Mouse (Mus musculus) c-Kit-negative CD71-positive TER-119-positive erythroid progenitor cells, embryonic 14.5 days (primary cell): ENCODE data around the gene Phc2.

Source experiments
- DNase-seq: peaks from one replicate; pipeline ENCODE4 v3.0.0-alpha.2; 2013; ENCODE audit warnings: low read depth, low spot score

Gene Phc2

DNA sequence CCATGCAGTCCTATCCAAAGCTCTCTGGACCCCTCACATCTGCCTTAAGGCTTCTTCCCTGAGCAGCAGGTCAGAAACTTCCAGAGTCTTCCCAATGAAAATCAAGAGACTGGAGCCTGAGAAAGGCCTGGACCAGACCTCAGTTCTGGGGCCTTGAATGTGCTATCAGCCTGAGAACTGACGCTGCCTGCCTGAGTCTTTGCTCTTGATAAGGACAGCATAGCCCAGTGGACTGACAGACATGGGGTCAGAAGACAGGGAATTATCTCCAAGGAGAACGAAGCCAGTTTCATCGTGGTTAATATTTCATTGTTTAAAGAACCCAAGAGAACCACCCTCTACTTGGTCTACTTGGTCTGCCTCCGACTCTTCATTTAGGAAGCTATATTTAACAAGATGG, 128.1 kb downstream of the Phc2 start:
- DNase-seq, result no peak

DNA sequence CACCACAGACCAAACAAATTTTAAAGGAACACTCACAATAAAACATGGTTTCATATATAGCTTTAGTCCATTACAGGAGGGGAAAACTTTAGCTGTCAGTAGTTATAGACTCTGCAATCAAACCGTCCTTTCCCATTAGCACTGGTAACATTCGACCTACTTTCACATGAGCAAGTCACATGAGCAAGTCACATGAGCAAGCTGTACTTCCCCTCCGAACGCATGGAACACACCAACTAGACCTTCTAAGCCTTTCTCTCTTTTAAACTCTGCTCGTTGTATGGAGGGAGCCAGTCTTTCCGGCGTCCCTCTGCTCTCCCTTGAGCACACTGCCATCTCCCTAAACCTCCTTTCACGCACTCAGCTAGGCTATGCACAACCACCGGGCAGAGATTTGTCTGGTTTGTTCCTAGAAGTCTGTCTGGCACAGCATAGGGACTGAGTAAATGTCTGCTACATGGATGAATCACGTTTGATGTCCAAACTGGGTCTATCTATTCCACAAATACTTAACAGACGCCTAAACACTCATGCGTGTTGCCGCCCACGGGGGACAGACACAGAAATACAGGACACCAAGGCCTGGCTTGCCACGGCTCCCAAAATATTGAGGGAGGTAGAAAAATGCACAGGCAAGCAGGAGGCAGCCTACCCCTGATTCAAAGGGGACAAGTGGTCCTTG, 130.6 kb downstream of the Phc2 start:
- no peak for DNase-seq

DNA sequence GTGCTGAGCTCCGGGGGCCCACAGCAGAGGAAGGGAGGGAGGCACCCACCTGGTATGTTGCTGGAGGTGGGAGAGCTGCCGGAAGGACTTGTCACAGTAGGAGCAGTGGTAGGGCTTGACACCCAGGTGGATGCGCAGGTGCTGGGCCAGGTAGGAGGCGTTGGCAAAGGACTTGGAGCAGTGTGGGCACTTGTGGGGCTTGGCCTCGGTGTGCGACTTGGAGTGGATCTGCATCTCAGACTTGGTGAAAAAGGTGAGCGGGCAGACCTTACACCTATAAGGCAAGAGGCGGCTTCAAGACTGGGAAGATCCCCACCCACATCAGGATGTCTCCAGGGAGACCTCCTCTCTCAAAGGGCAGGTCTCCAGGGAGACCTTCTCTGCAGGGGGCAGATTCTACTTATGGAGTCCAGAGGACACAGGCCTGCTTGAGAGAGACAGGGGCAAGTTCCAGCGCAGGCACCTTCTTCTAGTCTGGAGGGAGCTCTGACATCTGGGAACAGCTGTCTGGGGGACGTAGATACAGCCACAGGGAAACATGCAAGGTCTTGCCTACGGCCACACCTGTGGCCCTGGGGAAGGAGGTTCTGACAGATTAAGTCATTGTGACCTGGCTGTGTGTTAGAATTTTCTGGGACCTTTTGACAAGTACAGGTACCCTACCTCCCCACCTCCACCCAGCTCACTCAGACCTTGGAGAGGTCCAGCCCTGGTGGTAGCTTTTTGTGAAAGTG, 131.6 kb downstream of the Phc2 start:
- DNase-seq, result no peak

DNA sequence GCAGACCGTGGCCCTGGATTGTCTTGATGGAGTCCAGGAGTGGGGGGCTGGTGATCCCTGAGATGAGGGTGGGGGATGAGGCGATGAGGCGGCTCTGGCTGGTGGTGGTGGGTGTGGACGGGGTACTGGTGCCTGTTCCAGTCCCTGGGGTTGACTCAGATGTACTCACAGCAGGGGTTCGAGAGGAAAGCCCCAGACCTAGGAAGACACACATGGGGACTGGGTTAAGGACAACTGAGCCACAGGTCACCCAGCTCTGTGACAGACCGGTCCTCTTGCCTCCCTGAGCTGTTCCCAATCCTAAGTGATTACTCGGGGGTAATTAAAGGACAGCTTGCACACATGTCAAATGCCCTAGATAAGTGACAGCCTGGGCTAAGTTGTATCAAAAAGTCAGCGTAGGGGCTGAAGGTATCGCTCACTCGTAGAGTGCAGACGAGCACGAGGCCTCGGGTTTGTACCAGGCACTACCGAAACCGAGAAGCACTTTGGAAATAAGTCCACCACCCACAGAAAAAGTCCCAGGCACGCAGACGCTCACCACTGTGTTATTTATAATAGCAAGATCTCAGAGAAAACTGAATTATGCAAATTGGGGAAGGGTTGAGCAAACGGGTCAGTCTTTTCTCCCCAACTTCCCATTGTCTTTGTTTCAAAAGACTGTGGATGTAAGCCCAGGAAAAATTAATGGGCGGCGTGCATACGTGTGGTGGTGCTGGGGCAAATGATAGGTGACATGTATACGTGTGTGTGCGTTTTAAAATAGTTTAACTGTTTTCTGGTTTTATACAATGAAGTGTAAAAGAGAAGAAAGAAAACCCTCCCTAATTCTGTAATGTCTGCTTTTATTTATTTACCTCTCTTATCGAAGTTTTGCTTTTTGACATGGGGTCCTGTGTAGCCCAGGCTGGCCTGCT, 132.8 kb downstream of the Phc2 start:
- no peak for DNase-seq

DNA sequence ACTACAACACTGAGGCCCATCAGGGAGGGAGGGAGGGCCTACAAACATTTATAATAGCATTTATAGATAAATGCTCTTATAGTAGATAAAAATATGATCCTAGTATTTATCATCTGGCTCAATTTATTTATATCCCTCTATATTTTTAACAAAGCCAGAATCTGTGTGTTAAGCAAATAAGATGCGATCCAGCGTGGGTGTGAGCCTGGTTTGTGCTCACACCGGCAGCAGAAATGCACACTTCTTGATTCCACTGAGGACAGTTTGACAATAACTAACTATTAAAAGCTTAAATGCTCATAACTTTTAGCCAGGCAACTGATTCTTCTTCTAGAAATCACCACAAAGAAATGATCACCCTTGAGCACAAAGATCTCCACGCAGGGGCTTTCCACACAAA, 133.6 kb downstream of the Phc2 start:
- DNase-seq, result no peak

DNA sequence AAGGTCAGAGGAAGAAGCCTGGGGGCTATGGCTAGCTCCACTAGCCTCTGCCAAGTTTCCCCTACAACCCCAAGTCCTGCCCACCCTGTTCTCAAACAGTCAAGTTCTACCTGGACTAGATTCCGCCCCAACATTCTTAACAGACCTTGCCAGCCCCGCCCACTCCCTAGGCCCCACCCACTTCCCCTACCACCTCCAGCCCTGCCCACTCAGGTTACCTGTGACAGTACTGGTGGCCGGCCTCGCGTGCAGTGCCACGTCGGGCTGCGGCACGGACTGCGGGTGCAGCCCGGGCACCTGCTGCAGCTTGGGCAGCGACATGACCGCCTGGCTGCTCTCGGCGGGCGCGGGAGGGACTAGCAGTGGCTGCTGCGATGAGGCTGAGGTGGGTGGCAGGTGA, 135.1 kb downstream of the Phc2 start:
- no peak for DNase-seq

DNA sequence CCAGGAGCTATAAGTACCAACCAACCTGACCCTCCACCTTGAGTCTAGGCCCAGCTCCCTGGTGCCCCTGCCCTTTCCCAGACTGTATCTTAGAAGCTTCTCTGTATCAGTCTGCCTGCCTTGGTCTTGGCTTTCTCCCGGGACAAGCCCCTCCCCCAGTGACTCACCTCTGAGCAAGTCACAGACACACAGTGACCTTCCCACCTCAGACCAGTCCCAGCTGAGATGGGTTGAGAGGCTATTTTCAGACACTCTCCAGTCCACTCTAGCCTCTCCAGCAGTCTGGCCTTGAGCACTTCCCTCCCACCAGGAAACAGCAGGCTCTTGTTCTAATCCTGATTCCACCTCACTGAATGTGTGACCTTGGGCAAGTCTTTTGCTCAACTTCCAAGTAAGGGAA, 139.2 kb downstream of the Phc2 start:
- no peak for DNase-seq

DNA sequence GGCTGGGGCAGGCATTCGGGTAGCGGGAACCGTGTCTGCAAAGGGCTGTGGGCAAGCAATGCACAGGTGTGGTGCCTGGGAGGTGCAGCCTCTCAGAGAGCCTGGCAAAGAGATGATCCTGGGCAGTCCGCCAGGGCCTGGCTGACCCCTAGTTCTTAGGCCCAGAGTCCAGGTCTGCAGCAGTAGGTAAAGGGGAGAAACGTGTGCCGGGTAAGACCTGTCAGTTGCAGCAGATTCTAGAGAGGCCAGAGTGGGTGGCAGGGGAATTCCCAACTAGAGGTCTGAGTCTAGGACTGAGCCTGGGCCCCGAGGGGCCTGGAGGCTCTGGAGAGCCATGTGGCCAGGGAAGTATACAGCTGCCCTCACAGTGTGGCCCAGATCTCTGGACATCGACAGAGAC, 139.7 kb downstream of the Phc2 start:
- no peak for DNase-seq

DNA sequence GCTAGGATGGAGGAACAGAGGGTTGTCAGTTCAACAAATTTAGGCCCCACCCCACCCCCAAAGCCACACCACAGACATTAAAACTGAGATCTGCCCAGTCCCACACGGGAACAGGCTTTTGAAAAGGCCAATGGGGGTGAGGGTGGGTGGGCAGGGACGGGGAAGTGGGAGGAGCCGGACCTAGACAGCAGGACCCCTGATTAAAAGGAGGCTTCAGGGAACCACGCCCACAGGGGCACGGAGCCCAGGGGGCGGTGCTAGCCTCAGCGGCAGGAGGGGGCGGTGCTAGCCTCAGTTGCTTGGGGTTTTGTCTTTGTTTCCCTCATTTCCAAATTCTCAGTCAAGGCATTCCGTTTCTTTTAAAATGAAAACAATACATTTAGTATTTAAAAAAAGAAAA, 141.1 kb downstream of the Phc2 start:
- DNase-seq, result no peak

DNA sequence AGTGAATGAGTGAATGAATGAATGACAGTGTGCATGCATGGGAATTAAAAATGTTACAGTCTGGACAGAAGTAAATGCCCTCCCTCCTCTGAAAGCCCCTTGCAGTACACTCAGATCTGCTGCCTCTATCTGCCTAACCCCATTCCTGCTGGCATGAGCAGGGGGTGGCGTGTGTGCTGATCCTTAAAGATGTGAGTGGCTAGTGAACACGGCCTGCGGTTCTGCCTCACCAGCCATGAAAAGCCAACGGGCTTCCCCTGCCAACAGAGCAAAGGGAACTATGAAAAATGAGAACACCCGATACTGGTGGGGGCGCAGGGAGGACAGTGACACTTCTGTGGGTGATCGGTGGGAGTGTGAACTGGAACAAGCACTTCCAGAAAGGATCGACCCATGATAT, 142.3 kb downstream of the Phc2 start:
- no peak for DNase-seq

DNA sequence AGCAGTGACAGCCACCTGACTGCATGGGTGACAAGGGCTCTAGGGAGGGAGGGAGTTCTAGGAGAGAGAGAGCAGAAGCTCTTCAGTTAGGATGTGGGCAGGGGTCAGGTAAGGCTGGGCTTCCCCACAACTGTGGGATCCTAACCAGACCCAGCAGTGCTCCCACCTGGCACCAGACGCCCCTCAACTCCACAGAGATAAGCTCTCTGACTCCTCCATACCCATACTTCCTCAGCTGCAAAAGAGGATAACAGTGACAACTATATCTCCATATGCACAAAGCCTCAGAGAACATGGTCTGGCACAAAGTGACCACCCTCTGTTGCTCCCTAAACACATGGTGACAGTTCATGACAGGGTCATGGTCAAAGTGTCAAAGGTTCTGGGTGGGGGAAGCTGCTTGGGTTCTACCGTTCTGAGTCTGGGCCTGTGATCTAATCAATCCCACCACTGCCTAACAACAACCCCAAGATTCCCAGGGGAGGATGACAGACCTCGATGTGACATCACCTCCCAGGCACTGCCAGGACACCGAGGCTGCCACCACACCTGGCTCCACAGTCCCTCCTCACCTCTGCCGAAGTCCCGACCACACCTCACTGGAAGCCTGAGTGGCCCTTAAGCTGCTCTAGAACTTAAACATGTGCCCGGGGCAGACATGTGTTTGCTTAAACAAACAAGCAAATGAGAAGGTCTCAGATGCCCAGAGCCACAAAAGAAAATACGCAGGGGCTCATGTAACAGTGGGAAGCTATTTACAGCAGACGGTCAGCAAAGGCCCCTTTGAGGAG, 147.4 kb downstream of the Phc2 start:
- no peak for DNase-seq
